Mouse (Mus musculus): ENCODE measurements around the gene Borcs7.

DNA sequence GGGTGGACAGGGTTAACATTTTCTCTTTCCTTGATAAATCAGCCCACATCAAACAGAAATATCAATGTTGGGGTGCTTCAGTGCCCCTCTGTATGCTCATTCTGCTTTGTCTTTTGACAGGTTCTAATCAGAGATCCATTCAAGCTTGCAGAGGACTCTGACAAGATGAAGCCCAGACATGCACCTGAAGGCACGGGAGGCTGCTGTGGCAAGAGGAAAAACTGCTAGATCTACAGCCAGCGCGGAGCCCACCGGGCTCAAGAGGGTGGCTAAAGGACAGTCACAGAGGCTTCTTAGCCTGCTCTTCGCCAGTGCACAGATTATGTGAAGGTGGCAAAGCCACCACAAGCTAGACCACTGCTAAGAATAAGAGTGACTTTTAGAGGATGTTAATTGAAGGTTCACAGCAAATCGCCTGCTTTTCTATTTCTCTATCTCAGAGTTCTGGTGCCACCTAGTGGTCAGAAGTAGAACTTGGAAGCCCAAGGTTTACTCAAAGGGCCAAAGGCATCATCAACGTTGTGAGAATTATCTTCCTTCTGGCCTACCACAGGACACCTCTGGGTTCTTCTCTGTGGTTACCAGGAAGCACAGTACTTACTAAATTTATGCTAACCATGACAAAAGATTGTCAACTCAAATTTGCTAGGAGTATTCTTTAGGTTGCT lies 50.8 kb downstream of the Borcs7 start:
- peak; percentile 26; the same call in 1 of the 2 replicates for TF ChIP-seq CTCF (IDR thresholded peaks at IDR 0.05; ENCODE audit: control insufficient read depth, insufficient read depth, insufficient replicate concordance, low read depth, low read length)
- no peak for TF ChIP-seq POLR2A (IDR thresholded peaks at IDR 0.05; ENCODE audit: control insufficient read depth, low read depth, low read length)
